Mouse (Mus musculus): Measurements from ENCODE around the gene Tbc1d8. TPM values are rescaled to one million over a fixed set of nuclear protein-coding genes. Genes with fewer than 3 reads are reported as not detected.
A peak's percentile ranks its signal among the peaks of the same experiment; 100 is the strongest.

Gene Tbc1d8
- total and polyA plus RNA-seq, 3 experiments: 1.5 to 2.4 TPM; not detected in 1

GRCm38 (mm10) chr1:39392189-39392588 is 86.4 kb downstream of the Tbc1d8 start:
- H3K27ac ChIP-seq (ENCODE audit: control insufficient read depth, low read depth, low read length): no peak overlapping the region
- no peak overlapping the region for H3K9ac ChIP-seq (ENCODE audit: control insufficient read depth, low read depth, low read length, poor library complexity, severe bottlenecking)
- peaks cover 5 to 20% of the 10 kb centered on the region in 2 experiments for H3K4me1 ChIP-seq (ENCODE audit: control insufficient read depth in 1 of 2, insufficient read depth in 2 of 2, low read length in 2 of 2)
- DNase-seq (ENCODE audit: low read depth, low spot score): peak; percentile 79
- no peak overlapping the region for H3K4me3 ChIP-seq (ENCODE audit: control insufficient read depth in 1 of 2, insufficient read depth in 1 of 2, low read depth in 2 of 2, low read length in 2 of 2)
- H3K79me2 ChIP-seq (ENCODE audit: control insufficient read depth, insufficient read depth, low read length, poor library complexity): no peaks in the 10 kb centered on the region
- TF ChIP-seq CHD1 (IDR thresholded peaks at IDR 0.05; ENCODE audit: low read depth, low read length) (no peak), CTCF (IDR thresholded peaks at IDR 0.05 in 2 of 3, conservative IDR thresholded peaks at IDR 0.05 in 1 of 3; ENCODE audit: control insufficient read depth in 1 of 3, insufficient read depth in 1 of 3, low read depth in 2 of 3, low read length in 3 of 3, poor library complexity in 1 of 3, severe bottlenecking in 1 of 3) (peak; percentile 93 to 97 (median 97)), BHLHE40 (IDR thresholded peaks at IDR 0.05; ENCODE audit: borderline replicate concordance, low read depth, low read length) (no peak), ZC3H11A (IDR thresholded peaks at IDR 0.05; ENCODE audit: low read depth, low read length) (peak; percentile 69), ELF1 (IDR thresholded peaks at IDR 0.05; ENCODE audit: low read depth, low read length) (0 out of 2 replicates have a peak, but pooled peaks have one; percentile 40), E2F4 (IDR thresholded peaks at IDR 0.05; ENCODE audit: borderline replicate concordance, low read depth, low read length) (no peak), USF1 (IDR thresholded peaks at IDR 0.05; ENCODE audit: low read depth, low read length) (no peak), POLR2AphosphoS5 (IDR thresholded peaks at IDR 0.05; ENCODE audit: borderline replicate concordance, low read depth, low read length) (no peak), POLR2AphosphoS2 (IDR thresholded peaks at IDR 0.05; ENCODE audit: low read length) (no peak), RAD21 (IDR thresholded peaks at IDR 0.05; ENCODE audit: low read depth, low read length) (peak; percentile 78), SMC3 (IDR thresholded peaks at IDR 0.05; ENCODE audit: low read depth, low read length) (peak; percentile 97), KAT2A (conservative IDR thresholded peaks at IDR 0.05; ENCODE audit: low read depth, low read length) (no peak), NRF1 (IDR thresholded peaks at IDR 0.05; ENCODE audit: insufficient read depth, low read depth, low read length, poor library complexity, severe bottlenecking) (no peak), EP300 (IDR thresholded peaks at IDR 0.05; ENCODE audit: low read depth in 1 of 2, low read length in 2 of 2) (no peak), UBTF (IDR thresholded peaks at IDR 0.05; ENCODE audit: borderline replicate concordance, insufficient read depth, low read depth, low read length) (no peak), ZKSCAN1 (IDR thresholded peaks at IDR 0.05; ENCODE audit: low read depth, low read length) (no peak), JUND (IDR thresholded peaks at IDR 0.05; ENCODE audit: low read depth, low read length) (no peak)
- H3K27me3 ChIP-seq (ENCODE audit: control insufficient read depth in 1 of 2, insufficient read depth in 2 of 2, low read length in 2 of 2): no peaks in the 10 kb centered on the region
- H3K36me3 ChIP-seq (ENCODE audit: control insufficient read depth in 1 of 2, insufficient read depth in 2 of 2, low read length in 2 of 2): peaks cover 0 to 20% of the 10 kb centered on the region in 2 experiments; a peak in 2 of 4 replicates
- no peaks in the 10 kb centered on the region for H3K9me3 ChIP-seq (replicated peaks; ENCODE audit: insufficient read depth, low read length)

GRCm38 (mm10) chr1:39391652-39392051 is 86.9 kb downstream of the Tbc1d8 start:
- Histone ChIP-seq H3K36me3 (ENCODE audit: control insufficient read depth in 1 of 2, insufficient read depth in 2 of 2, low read length in 2 of 2) (peaks cover 0 to 20% of the 10 kb centered on the region in 2 experiments; a peak in 2 of 4 replicates), H3K9ac (ENCODE audit: control insufficient read depth, low read depth, low read length, poor library complexity, severe bottlenecking) (no peak overlapping the region), H3K79me2 (ENCODE audit: control insufficient read depth, insufficient read depth, low read length, poor library complexity) (no peaks in the 10 kb centered on the region), H3K9me3 (replicated peaks; ENCODE audit: insufficient read depth, low read length) (no peaks in the 10 kb centered on the region), H3K27me3 (ENCODE audit: control insufficient read depth in 1 of 2, insufficient read depth in 2 of 2, low read length in 2 of 2) (no peaks in the 10 kb centered on the region), H3K4me3 (ENCODE audit: control insufficient read depth in 1 of 2, insufficient read depth in 1 of 2, low read depth in 2 of 2, low read length in 2 of 2) (no peak overlapping the region), H3K27ac (ENCODE audit: control insufficient read depth, low read depth, low read length) (no peak overlapping the region), H3K4me1 (ENCODE audit: control insufficient read depth in 1 of 2, insufficient read depth in 2 of 2, low read length in 2 of 2) (peaks cover 5 to 20% of the 10 kb centered on the region in 2 experiments)
- no peak for DNase-seq (ENCODE audit: low read depth, low spot score)
- TF ChIP-seq UBTF (IDR thresholded peaks at IDR 0.05; ENCODE audit: borderline replicate concordance, insufficient read depth, low read depth, low read length) (no peak), NRF1 (IDR thresholded peaks at IDR 0.05; ENCODE audit: insufficient read depth, low read depth, low read length, poor library complexity, severe bottlenecking) (no peak), GABPA (IDR thresholded peaks at IDR 0.05; ENCODE audit: low read depth, low read length) (no peak), HCFC1 (IDR thresholded peaks at IDR 0.05; ENCODE audit: low read depth, low read length) (no peak), GATA1 (IDR thresholded peaks at IDR 0.05; ENCODE audit: low read depth, low read length) (no peak), USF2 (IDR thresholded peaks at IDR 0.05; ENCODE audit: borderline replicate concordance in 1 of 2, insufficient read depth in 1 of 2, low read depth in 1 of 2, low read length in 2 of 2) (no peak), ZC3H11A (IDR thresholded peaks at IDR 0.05; ENCODE audit: low read depth, low read length) (no peak), TCF12 (IDR thresholded peaks at IDR 0.05; ENCODE audit: low read depth, low read length) (no peak), ZMIZ1 (IDR thresholded peaks at IDR 0.05; ENCODE audit: low read depth, low read length) (no peak), ETS1 (IDR thresholded peaks at IDR 0.05; ENCODE audit: low read depth, low read length) (no peak), MEF2A (IDR thresholded peaks at IDR 0.05; ENCODE audit: extremely low read depth, insufficient replicate concordance, low read depth, low read length, poor library complexity, severe bottlenecking) (no peak), ELF1 (IDR thresholded peaks at IDR 0.05; ENCODE audit: low read depth, low read length) (no peak), MAZ (IDR thresholded peaks at IDR 0.05; ENCODE audit: low read depth, low read length) (no peak), CTCF (IDR thresholded peaks at IDR 0.05 in 2 of 3, conservative IDR thresholded peaks at IDR 0.05 in 1 of 3; ENCODE audit: control insufficient read depth in 1 of 3, insufficient read depth in 1 of 3, low read depth in 2 of 3, low read length in 3 of 3, poor library complexity in 1 of 3, severe bottlenecking in 1 of 3) (no peak), POLR2AphosphoS2 (IDR thresholded peaks at IDR 0.05; ENCODE audit: low read length) (no peak)
